Mouse (Mus musculus) hindbrain, embryonic 16.5 days (tissue): ENCODE data around the gene Ddx49. TPM values are rescaled to one million over a fixed set of nuclear protein-coding genes. Genes with fewer than 3 reads are reported as not detected.

ENCODE experiments used
- ATAC-seq: fragments of 200-750 bp; cut with Nextera tagmentation; 2 replicates; pipeline ENCODE4 v1.8.0; 2017; ENCODE audit warnings: moderate TSS enrichment, moderate library complexity
- H3K27ac ChIP-seq: fragments of 300-500 bp; sonication (generic); 2 replicates; pipeline ENCODE4 v1.5.1; 2014; ENCODE audit warnings: low read depth, mild to moderate bottlenecking, control low read depth, low read length, moderate library complexity
- H3K27me3 ChIP-seq: fragments of 300-500 bp; sonication (generic); replicated peaks from 2 replicates; pipeline ENCODE4 v1.6.1; 2014; ENCODE audit warnings: low read length; ENCODE audit not compliant: control insufficient read depth, insufficient read depth
- H3K36me3 ChIP-seq: fragments of 300-500 bp; sonication (generic); 2 replicates; pipeline ENCODE4 v1.6.1; 2014; ENCODE audit warnings: mild to moderate bottlenecking, low read length, moderate library complexity, mixed read lengths; ENCODE audit not compliant: control insufficient read depth, insufficient read depth
- H3K4me1 ChIP-seq: fragments of 300-500 bp; sonication (generic); 2 replicates; pipeline ENCODE4 v1.6.1; 2014; ENCODE audit warnings: low read depth, low read length; ENCODE audit not compliant: control insufficient read depth, insufficient read depth
- H3K4me2 ChIP-seq: fragments of 300-500 bp; sonication (generic); 2 replicates; pipeline ENCODE4 v1.6.1; 2014; ENCODE audit warnings: mild to moderate bottlenecking, low read length, control low read depth, moderate library complexity
- H3K4me3 ChIP-seq: fragments of 300-500 bp; sonication (generic); 2 replicates; pipeline ENCODE4 v1.5.1; 2014; ENCODE audit warnings: mild to moderate bottlenecking, low read length, control low read depth, moderate library complexity
- H3K9ac ChIP-seq: fragments of 300-500 bp; sonication (generic); 2 replicates; pipeline ENCODE4 v1.6.1; 2014; ENCODE audit warnings: low read depth, mild to moderate bottlenecking, control low read depth, low read length, moderate library complexity
- H3K9me3 ChIP-seq: fragments of 300-500 bp; sonication (generic); 2 replicates; pipeline ENCODE4 v1.6.1; 2014; ENCODE audit warnings: mild to moderate bottlenecking, low read length, moderate library complexity; ENCODE audit not compliant: control insufficient read depth
- WGBS: fragments of 180-500 bp; shearing (Covaris S2); extraction: QIAGEN DNeasy Blood & Tissue Kit; methylation state at CpG from one replicate; pipeline ENCODE4 v1.1.7; 2014; 5-methylcytosine and 5-hydroxymethylcytosine counted together
- polyA plus RNA-seq: library from polyadenylated mRNA; unstranded; fragments of >200 nt; fragmentation: Nextera tagmentation; extraction: Ambion mirVana; gene quantifications from 2 replicates; pipeline ENCODE4 v1.2.1, GENCODE M21; 2015

The Ddx49 gene
- polyA plus RNA-seq, 1 experiment from 2014 or later, result 42.8 TPM

DNA sequence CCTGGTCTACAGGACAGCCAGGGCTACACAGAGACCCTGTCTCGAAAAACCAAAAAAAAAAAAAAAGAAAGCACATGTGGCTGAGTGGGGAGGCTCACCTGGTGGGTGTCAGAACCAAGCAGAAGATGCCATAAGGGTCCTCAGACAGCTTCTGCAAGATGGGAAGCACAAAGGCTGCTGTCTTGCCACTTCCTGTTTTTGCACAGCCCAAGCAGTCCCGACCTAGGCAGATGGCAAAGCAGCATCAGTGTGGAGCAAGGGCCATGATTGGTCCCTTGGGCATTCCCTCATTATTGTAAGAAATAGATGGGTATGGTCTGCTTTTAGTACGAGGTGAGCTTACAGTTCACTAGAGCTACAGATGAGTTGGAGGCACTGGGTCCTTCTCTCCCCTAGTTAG, 1.4 kb downstream of the Ddx49 start:
- no peak for ATAC-seq
- H3K9ac ChIP-seq, result no peak overlapping the region
- no peaks in the 10 kb centered on the region for H3K9me3 ChIP-seq
- no peak overlapping the region for H3K4me3 ChIP-seq
- 83% methylated on average over 3 of the region's 3 CpGs for WGBS
- H3K27ac ChIP-seq, result no peak overlapping the region
- H3K4me1 ChIP-seq, result peaks cover 18% of the 10 kb centered on the region
- H3K27me3 ChIP-seq, result no peaks in the 10 kb centered on the region
- no peak overlapping the region for H3K4me2 ChIP-seq
- H3K36me3 ChIP-seq, result peaks cover 26% of the 10 kb centered on the region

DNA sequence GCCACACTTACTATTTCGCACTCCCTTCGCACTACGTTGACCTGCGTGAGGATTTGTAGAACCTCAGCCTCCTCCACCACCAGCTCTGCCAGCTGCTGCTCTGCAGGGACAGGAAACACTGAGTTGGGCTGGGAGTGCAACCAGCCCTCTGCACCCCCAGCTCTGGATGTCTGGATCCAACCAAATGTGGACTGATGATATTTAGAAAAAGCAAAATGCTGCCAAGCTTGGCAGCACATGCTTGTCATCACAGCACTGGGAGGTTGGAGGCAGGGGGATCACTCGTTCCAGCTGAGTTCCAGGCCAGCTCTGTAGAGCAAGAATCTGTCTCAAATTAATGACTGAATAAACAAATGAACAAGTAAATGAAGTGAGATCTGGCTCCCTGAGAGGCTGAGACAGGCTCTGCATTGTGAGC, 8.3 kb downstream of the Ddx49 start:
- no peaks in the 10 kb centered on the region for H3K4me1 ChIP-seq
- 79% methylated on average over 5 of the region's 5 CpGs for WGBS
- H3K9ac ChIP-seq, result no peak overlapping the region
- H3K27ac ChIP-seq, result no peak overlapping the region
- H3K27me3 ChIP-seq, result no peaks in the 10 kb centered on the region
- no peak for ATAC-seq
- no peak overlapping the region for H3K4me3 ChIP-seq
- no peak overlapping the region for H3K4me2 ChIP-seq
- peaks cover 47% of the 10 kb centered on the region for H3K36me3 ChIP-seq
- H3K9me3 ChIP-seq, result no peaks in the 10 kb centered on the region

DNA sequence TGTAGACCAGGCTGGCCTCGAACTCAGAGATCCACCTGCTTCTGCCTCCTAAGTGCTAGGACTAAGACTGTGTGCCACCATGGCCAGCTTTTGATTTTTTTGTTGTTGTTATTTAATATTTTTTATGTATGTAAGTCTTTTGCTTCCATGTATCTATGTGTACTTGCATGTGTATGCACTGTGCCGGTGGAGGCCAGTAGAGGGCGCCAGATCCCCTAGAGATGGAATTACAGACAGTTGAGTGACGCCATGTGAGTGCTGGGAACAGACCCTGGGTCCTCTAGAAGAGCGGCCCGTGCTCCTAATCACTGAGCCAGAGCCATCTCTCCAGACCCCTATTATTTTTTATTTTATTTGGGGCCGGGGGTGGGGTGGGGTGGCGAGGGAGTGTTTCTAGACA, 15.6 kb downstream of the Ddx49 start:
- WGBS, result 90% methylated on average over 8 of the region's 8 CpGs
- no peak overlapping the region for H3K27ac ChIP-seq
- ATAC-seq, result no peak
- H3K9me3 ChIP-seq, result no peaks in the 10 kb centered on the region
- H3K27me3 ChIP-seq, result no peaks in the 10 kb centered on the region
- H3K4me2 ChIP-seq, result no peak overlapping the region
- no peak overlapping the region for H3K9ac ChIP-seq
- H3K36me3 ChIP-seq, result peaks cover 12% of the 10 kb centered on the region; the same call in 1 of the 2 replicates
- peaks cover 12% of the 10 kb centered on the region for H3K4me1 ChIP-seq
- no peak overlapping the region for H3K4me3 ChIP-seq

DNA sequence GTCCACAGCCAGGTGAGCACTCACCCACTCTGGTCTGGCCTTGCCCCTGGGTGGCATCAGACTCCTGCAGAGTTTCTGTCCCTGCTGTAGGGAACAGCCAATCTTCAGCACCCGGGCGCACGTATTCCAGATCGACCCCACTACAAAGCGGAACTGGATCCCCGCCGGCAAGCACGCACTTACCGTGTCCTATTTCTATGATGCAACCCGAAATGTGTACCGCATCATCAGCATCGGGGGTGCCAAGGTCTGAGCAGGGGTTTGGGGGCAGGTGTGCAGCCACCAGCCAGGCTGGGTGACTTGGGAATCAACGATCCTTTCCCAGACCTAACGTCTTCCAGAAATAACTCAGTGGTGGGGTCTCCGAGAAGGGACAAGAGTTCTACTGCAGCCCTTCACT, 17.0 kb downstream of the Ddx49 start:
- H3K27me3 ChIP-seq, result no peaks in the 10 kb centered on the region
- whole genome bisulfite sequencing, result 97% methylated on average over 15 of the region's 15 CpGs
- H3K36me3 ChIP-seq, result peaks cover 12% of the 10 kb centered on the region; the same call in 1 of the 2 replicates
- H3K4me2 ChIP-seq, result no peak overlapping the region
- no peak for ATAC-seq
- H3K4me1 ChIP-seq, result peaks cover 12% of the 10 kb centered on the region
- no peaks in the 10 kb centered on the region for H3K9me3 ChIP-seq
- no peak overlapping the region for H3K4me3 ChIP-seq
- no peak overlapping the region for H3K9ac ChIP-seq
- H3K27ac ChIP-seq, result no peak overlapping the region

DNA sequence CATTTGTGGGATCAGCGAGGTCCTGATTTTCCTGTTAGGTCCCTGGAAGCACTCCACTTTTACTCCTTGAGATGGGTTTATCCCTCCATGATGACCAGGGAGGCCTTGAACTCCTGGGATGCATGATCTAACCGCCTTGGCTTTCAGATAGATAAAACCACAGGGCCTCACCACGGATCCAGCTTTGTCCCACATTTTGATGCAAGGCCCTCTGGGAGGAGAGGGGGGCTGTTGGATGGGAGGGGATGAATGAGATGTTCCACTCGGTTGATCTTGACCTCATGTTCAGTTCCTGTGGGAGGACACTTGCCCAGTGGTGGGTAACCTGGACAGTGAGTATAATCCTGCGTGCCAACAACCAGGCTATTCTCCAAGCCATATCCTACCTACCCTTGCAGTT, 17.9 kb downstream of the Ddx49 start:
- WGBS, result 74% methylated on average over 5 of the region's 5 CpGs
- H3K9ac ChIP-seq, result no peak overlapping the region
- H3K9me3 ChIP-seq, result no peaks in the 10 kb centered on the region
- no peak overlapping the region for H3K4me2 ChIP-seq
- no peak overlapping the region for H3K27ac ChIP-seq
- H3K4me1 ChIP-seq, result peaks cover 12% of the 10 kb centered on the region
- no peaks in the 10 kb centered on the region for H3K27me3 ChIP-seq
- peaks cover 8% of the 10 kb centered on the region; the same call in 1 of the 2 replicates for H3K36me3 ChIP-seq
- no peak overlapping the region for H3K4me3 ChIP-seq
- no peak for ATAC-seq

DNA sequence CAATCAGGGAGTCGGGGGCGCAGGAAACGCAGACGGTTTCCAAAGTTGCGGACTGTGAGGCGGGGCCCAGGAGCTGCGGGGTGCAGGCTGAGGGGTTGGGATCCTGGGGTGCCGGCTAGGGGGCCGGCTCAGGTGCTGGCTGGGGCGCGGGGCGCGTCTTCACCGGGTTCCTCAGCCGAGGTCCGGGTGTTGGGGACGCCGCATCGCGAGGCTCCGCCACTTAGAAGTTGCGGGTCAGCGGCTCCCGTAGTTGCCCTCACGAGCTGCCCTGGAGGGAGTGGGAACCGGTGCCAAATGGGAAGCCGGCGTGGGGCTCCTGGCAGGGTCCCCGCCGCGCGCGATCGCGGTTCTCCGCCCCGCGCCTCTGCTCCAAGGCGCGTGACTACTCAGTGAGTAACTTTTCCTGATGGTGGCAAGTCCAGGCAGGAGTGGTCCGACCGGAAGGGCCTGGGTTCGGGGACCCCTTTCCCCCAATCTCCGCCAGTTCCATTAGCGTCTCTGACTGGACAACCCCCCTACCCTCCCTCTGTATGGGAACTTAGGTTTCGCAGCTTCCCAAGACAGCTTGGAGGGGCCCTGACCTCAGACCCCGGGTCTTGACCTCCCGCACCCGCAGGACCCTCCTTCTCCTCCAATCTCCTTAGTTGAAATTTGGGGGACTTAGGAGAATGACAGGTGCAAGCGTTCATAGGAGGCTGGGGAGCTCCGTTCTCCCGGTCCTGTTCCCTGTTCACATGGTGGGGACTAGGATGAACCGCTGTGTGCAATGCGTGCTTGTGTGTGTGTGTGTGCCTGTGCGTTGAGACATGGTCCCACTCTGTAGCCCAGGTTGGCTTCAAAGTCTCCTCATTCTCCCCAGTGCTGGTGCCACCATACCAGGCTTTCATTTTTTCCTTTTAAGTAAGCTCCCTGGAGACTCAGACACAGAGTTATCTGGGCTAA, 18.9 kb downstream of the Ddx49 start:
- Histone ChIP-seq H3K4me1 (peaks cover 12% of the 10 kb centered on the region), H3K4me2 (peak overlapping the region; percentile 71), H3K9ac (peak overlapping the region; percentile 82), H3K27me3 (no peaks in the 10 kb centered on the region), H3K27ac (peak overlapping the region; percentile 51; the same call in 1 of the 2 replicates), H3K4me3 (peak overlapping the region; percentile 72), H3K36me3 (0 out of 2 replicates have a peak, but pooled peaks cover 7% of the 10 kb centered on the region), H3K9me3 (no peaks in the 10 kb centered on the region)
- peak; percentile 51 for ATAC-seq
- WGBS, result 1% methylated on average over 35 of the region's 55 CpGs

DNA sequence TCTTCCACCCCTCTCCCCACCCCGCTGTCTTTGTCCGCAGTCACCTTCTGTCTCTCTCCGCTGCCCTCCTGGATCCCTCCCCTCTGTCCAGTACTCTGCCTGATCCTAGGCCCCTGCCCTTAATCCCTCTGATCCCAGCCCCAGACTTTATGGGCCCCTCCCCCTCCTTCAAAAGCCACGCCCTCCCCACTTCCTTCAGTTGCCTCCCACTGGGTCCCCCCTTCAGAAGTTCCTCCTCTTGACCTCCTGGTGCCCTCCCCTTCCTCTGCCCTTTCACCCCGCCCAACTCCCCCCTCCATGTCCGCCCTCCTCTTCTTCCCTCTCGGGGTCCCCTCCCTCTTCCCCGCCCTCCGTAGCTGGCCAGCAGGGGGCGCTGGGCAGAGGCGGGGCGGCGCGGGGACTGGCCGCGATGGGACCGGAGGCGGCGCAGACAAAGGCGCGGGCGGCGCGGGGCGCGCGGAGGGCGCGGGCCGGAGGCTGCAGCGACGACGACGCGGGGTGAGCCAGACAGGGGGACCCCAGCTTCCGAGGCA, 19.6 kb downstream of the Ddx49 start, which contains the start of gene Homer3:
Gene Homer3, plus strand, starts transcription at position 225 of the 533 bp plus-strand sequence.
- under 1% methylated on average over 30 of the region's 36 CpGs for WGBS
- peak; percentile 83 for ATAC-seq
- Histone ChIP-seq H3K27me3 (no peaks in the 10 kb centered on the region), H3K9ac (peak within 1 kb of the TSS; percentile 82), H3K27ac (peak within 1 kb of the TSS; percentile 51; the same call in 1 of the 2 replicates), H3K4me2 (peak within 1 kb of the TSS; percentile 71), H3K36me3 (0 out of 2 replicates have a peak, but pooled peaks cover 7% of the 10 kb centered on the region), H3K4me1 (peaks cover 12% of the 10 kb centered on the region), H3K9me3 (no peaks in the 10 kb centered on the region), H3K4me3 (peak within 1 kb of the TSS; percentile 72)

DNA sequence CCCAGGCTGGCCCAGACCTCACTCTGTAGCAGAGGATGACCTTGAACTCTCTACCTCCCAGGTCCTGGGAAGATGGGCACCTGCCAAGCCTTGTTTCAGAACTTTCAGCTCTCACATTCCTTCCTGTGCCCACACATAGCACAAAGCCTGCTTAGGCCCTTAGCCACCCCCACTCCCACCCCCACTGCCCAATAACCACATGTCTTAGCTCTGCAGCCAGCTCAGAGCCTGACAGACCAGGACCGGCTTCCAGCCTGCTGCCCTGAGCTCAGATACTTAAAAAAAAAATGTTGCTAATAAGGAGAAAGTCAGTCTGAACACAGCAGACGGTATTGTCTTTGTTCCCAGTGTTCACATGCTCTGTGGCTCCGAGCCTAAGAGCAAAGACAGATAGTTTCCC, 21.3 kb downstream of the Ddx49 start:
- H3K4me2 ChIP-seq, result no peak overlapping the region
- H3K4me3 ChIP-seq, result no peak overlapping the region
- H3K36me3 ChIP-seq, result 0 out of 2 replicates have a peak, but pooled peaks cover 5% of the 10 kb centered on the region
- H3K27me3 ChIP-seq, result no peaks in the 10 kb centered on the region
- H3K27ac ChIP-seq, result no peak overlapping the region
- H3K4me1 ChIP-seq, result peaks cover 12% of the 10 kb centered on the region
- no peaks in the 10 kb centered on the region for H3K9me3 ChIP-seq
- 0 out of 2 replicates have a peak overlapping the region, but pooled peaks have one; percentile 28 for H3K9ac ChIP-seq
- WGBS, result 49% methylated on average over 3 of the region's 3 CpGs
- ATAC-seq, result no peak

DNA sequence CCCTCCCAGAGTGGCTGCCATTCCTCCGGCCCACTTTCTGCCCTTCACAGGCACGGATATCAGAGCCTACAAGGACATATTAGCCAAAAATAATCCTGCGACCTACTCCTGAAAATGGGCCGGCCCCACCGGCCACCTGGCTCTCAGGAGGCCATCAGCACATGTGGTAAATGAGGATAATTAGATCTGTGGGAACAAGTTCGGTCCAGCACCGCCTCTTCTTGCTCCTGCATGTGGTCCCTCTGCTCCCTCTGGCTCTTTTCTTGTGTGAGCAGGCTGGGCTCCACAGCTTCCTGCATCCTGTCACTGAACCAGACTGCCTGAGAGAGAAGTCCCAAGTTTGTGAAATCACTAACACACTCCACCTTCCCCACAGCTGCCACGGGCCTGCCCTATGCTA, 23.0 kb downstream of the Ddx49 start:
- Histone ChIP-seq H3K27ac (no peak overlapping the region), H3K4me1 (peaks cover 10% of the 10 kb centered on the region), H3K27me3 (no peaks in the 10 kb centered on the region), H3K9me3 (no peaks in the 10 kb centered on the region), H3K36me3 (no peaks in the 10 kb centered on the region), H3K9ac (0 out of 2 replicates have a peak overlapping the region, but pooled peaks have one; percentile 4), H3K4me2 (no peak overlapping the region), H3K4me3 (no peak overlapping the region)
- ATAC-seq, result no peak
- 72% methylated on average over 8 of the region's 8 CpGs for WGBS
